In the genomic region with DNA sequence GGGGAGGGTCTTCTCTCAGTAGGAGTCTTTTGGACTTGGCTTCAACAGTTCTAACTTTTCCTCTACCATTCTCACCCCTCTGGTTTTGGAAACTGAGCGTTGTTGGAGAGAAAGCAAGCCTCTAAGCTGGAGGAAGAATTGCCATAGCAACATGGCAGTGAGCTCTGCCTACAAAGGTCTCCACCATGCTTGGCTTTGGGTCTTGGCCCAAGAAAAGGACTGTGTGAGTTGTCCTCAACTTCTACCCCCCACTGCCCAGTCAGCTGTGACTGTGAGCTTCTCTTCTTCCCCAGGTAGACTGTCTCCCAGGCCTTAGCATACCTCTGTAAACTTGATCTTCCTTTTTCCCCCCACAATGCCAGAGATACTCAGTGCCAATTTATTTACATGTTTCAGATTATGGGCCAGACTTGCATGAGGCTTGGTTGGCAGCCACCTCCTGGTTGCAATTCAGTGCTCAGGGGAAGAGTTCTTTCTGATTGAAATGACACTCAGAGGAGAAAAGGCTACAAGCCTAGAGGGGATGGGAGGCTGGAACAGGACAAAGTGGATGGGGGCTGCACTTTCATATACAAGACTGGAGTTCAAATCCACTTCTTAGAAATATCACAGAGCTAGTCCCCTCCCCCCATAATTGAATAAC, we compare ENCODE assay signal across 30 mouse cellular contexts.
DNase-seq lines count a peak whose midpoint lies in the region; ATAC-seq and TF ChIP-seq lines count a peak whose summit lies in the region.
"Had no signal": no experiment of that assay in that cellular context is flagged by ENCODE, and none has a peak within 500 bp of the region (broad histone marks: within the 10 kb centered on the region; RNA-seq: fewer than 3 reads in every experiment).

No protein-coding gene starts in this region.

- intact Hi-C loops in left cerebral cortex, postnatal 36 days (cut with DNase I): no loop called here

- H3K4me3 ChIP-seq in forebrain, embryonic 14.5 days (ENCODE audit: low read depth, low read length): no peak overlapping the region
- no peak overlapping the region for H3K4me3 ChIP-seq in forebrain, embryonic 12.5 days (replicated peaks)
- no peak overlapping the region for H3K4me3 ChIP-seq in layer of hippocampus, adult 2 months
- H3K4me3 ChIP-seq: embryonic facial prominence, embryonic 12.5 days; heart, embryonic 13.5 days; neural tube, embryonic 15.5 days; stomach, embryonic 15.5 days had no signal

- ATAC-seq in forebrain, embryonic 14.5 days: peak; percentile 67; the same call in 1 of the 2 replicates
- ATAC-seq in forebrain, embryonic 12.5 days (ENCODE audit: low FRiP score): no peak
- ATAC-seq: activated CD4-positive, CD25-positive, alpha-beta regulatory T cell, adult 4 months; intestine, postnatal 0 days had no signal

- no peak overlapping the region for H3K4me2 ChIP-seq in forebrain, embryonic 14.5 days (ENCODE audit: low read length)
- H3K4me2 ChIP-seq in forebrain, embryonic 12.5 days: no peak overlapping the region
- H3K4me2 ChIP-seq: embryonic facial prominence, embryonic 12.5 days; heart, embryonic 13.5 days; neural tube, embryonic 15.5 days; stomach, embryonic 15.5 days had no signal

- no peaks in the 10 kb centered on the region for H3K36me3 ChIP-seq in forebrain, embryonic 14.5 days (ENCODE audit: control insufficient read depth, insufficient read depth, low read length)
- no peaks in the 10 kb centered on the region for H3K36me3 ChIP-seq in forebrain, embryonic 12.5 days (replicated peaks)
- H3K36me3 ChIP-seq: embryonic facial prominence, embryonic 12.5 days; heart, embryonic 13.5 days; neural tube, embryonic 15.5 days; stomach, embryonic 15.5 days had no signal

- H3K9ac ChIP-seq in forebrain, embryonic 14.5 days (ENCODE audit: low read length): no peak overlapping the region
- no peak overlapping the region for H3K9ac ChIP-seq in forebrain, embryonic 12.5 days
- H3K9ac ChIP-seq: embryonic facial prominence, embryonic 12.5 days; heart, embryonic 13.5 days; liver, embryonic 14.5 days; neural tube, embryonic 15.5 days; stomach, embryonic 15.5 days had no signal

- no peak for TF ChIP-seq CTCF in layer of hippocampus, adult 2 months (conservative IDR thresholded peaks at IDR 0.05)
- TF ChIP-seq CTCF in brain, embryonic 14.5 days (IDR thresholded peaks at IDR 0.05; ENCODE audit: borderline replicate concordance, extremely low read depth, insufficient read depth, insufficient read length): no peak

- 65% methylated on average over 1 of the region's 1 CpGs for WGBS in forebrain, embryonic 14.5 days
- WGBS in forebrain, embryonic 12.5 days: 81% methylated on average over 1 of the region's 1 CpGs

- H3K4me1 ChIP-seq in forebrain, embryonic 14.5 days (ENCODE audit: control insufficient read depth, insufficient read depth, low read length): no peaks in the 10 kb centered on the region
- H3K4me1 ChIP-seq in forebrain, embryonic 12.5 days: no peaks in the 10 kb centered on the region
- H3K4me1 ChIP-seq: embryonic facial prominence, embryonic 12.5 days; heart, embryonic 13.5 days; neural tube, embryonic 15.5 days; stomach, embryonic 15.5 days had no signal

- no peaks in the 10 kb centered on the region for H3K9me3 ChIP-seq in forebrain, embryonic 14.5 days (replicated peaks; ENCODE audit: control insufficient read depth, low read length)
- no peaks in the 10 kb centered on the region for H3K9me3 ChIP-seq in forebrain, embryonic 12.5 days
- H3K9me3 ChIP-seq: embryonic facial prominence, embryonic 12.5 days; neural tube, embryonic 15.5 days; stomach, embryonic 15.5 days had no signal

- no peak overlapping the region for H3K27ac ChIP-seq in forebrain, embryonic 14.5 days (ENCODE audit: low read depth, low read length)
- no peak overlapping the region for H3K27ac ChIP-seq in forebrain, embryonic 12.5 days
- peak overlapping the region; percentile 57; the same call in 1 of the 2 replicates for H3K27ac ChIP-seq in layer of hippocampus, adult 2 months
- H3K27ac ChIP-seq: embryonic facial prominence, embryonic 12.5 days; heart, embryonic 13.5 days; liver, embryonic 14.5 days; macrophage; neural tube, embryonic 15.5 days; stomach, embryonic 15.5 days had no signal

- TF ChIP-seq POLR2A in brain, embryonic 14.5 days (IDR thresholded peaks at IDR 0.05; ENCODE audit: borderline replicate concordance, extremely low read depth, insufficient read depth, insufficient read length, poor library complexity, severe bottlenecking): no peak

- DNase-seq in forebrain, embryonic 14.5 days (ENCODE audit: low spot score): peak; percentile 39
- DNase-seq in layer of hippocampus, adult 2 months (ENCODE audit: low spot score in 2 of 2): peak in 1 of 2 experiments; percentile 13
- no peak for DNase-seq in layer of hippocampus, adult 9-10 months (ENCODE audit: low spot score)
- peak; percentile 17 for DNase-seq in brain, adult 2 months (ENCODE audit: low read depth, low spot score)
- DNase-seq in brain, embryonic 14.5 days (ENCODE audit: low read depth): peak; percentile 51
- DNase-seq in adrenal gland, adult 2 months: no peak
- no peak for DNase-seq in left cerebral cortex, postnatal 36 days (ENCODE audit: low spot score in 2 of 2)
- DNase-seq: adrenal gland, adult 8-10 months; B cell, adult 2 months; cerebellum, adult 11-12 months; cerebellum, postnatal 25 days; gastrocnemius, postnatal 10 days; heart, postnatal 14 days; kidney, adult 9 months; kidney, postnatal 10 days; liver; lung, adult 2 months; lung, postnatal 10 days; midbrain, embryonic 14.5 days; right cerebral cortex, postnatal 25 days had no signal

- no peaks in the 10 kb centered on the region for H3K27me3 ChIP-seq in forebrain, embryonic 14.5 days (replicated peaks; ENCODE audit: control insufficient read depth, insufficient read depth, low read length)
- no peaks in the 10 kb centered on the region for H3K27me3 ChIP-seq in forebrain, embryonic 12.5 days
- H3K27me3 ChIP-seq: CH12.LX; embryonic facial prominence, embryonic 12.5 days; heart, embryonic 13.5 days; neural tube, embryonic 15.5 days; stomach, embryonic 15.5 days had no signal

Comparison
In these comparisons a context has a peak if more than half of its experiments do, and no peak if none do; other contexts are left out.
1. DNase-seq: peak in forebrain, embryonic 14.5 days (single experiment), brain, adult 2 months (single experiment) and brain, embryonic 14.5 days (single experiment); none in layer of hippocampus, adult 9-10 months (single experiment), adrenal gland, adult 2 months (single experiment) and left cerebral cortex, postnatal 36 days (0 of 2).